Comparison of ENCODE assay signal across 19 mouse cellular contexts in the genomic region with DNA sequence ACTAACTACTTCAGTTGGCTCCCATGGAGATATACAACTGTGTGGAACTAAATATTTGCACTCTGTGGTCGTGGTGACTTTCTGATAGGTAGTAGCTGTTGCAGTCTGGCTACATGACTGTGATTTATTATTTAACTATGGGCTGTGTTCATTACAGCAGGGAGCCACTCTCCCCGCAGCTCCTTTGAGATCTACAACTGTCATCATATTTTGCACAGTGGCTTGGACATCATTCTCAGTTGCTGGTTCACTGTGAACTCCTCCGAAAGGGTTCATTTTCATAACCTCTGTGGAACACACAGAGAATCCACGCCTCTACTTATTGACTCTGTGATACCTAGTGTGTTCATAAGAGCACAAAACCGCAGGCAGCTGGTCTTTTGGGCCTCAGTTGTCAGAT.
DNase-seq lines count a peak whose midpoint lies in the region; ATAC-seq and TF ChIP-seq lines count a peak whose summit lies in the region.
"Had no signal": no experiment of that assay in that cellular context is flagged by ENCODE, and none has a peak within 500 bp of the region (broad histone marks: within the 10 kb centered on the region; RNA-seq: fewer than 3 reads in every experiment).

No protein-coding gene starts in this region.

- WGBS in forebrain, embryonic 12.5 days = 70% methylated on average over 5 of the region's 5 CpGs
- WGBS in forebrain, embryonic 16.5 days = 66% methylated on average over 5 of the region's 5 CpGs
- WGBS in hindbrain, embryonic 16.5 days = 25% methylated on average over 5 of the region's 5 CpGs
- 30% methylated on average over 5 of the region's 5 CpGs for WGBS in neural tube, embryonic 13.5 days

- no peak overlapping the region for H3K4me2 ChIP-seq in forebrain, embryonic 12.5 days
- H3K4me2 ChIP-seq in forebrain, embryonic 16.5 days (ENCODE audit: low read length) = no peak overlapping the region
- H3K4me2 ChIP-seq in hindbrain, embryonic 16.5 days (ENCODE audit: low read length) = no peak overlapping the region
- no peak overlapping the region for H3K4me2 ChIP-seq in neural tube, embryonic 13.5 days
- H3K4me2 ChIP-seq: heart, embryonic 11.5 days; lung, embryonic 14.5 days had no signal

- H3K27me3 ChIP-seq in forebrain, embryonic 12.5 days = no peaks in the 10 kb centered on the region
- H3K27me3 ChIP-seq in forebrain, embryonic 16.5 days (replicated peaks; ENCODE audit: control insufficient read depth, insufficient read depth, low read length) = no peaks in the 10 kb centered on the region
- no peaks in the 10 kb centered on the region for H3K27me3 ChIP-seq in hindbrain, embryonic 16.5 days (replicated peaks; ENCODE audit: control insufficient read depth, insufficient read depth, low read length)
- no peaks in the 10 kb centered on the region for H3K27me3 ChIP-seq in neural tube, embryonic 13.5 days

- ATAC-seq in forebrain, embryonic 12.5 days (ENCODE audit: low FRiP score) = 0 out of 2 replicates have a peak, but pooled peaks have one; percentile 39
- no peak for ATAC-seq in forebrain, embryonic 16.5 days
- peak; percentile 56; the same call in 1 of the 2 replicates for ATAC-seq in hindbrain, embryonic 16.5 days
- ATAC-seq in neural tube, embryonic 13.5 days (ENCODE audit: low read depth) = peak; percentile 76

- no peaks in the 10 kb centered on the region for H3K9me3 ChIP-seq in forebrain, embryonic 12.5 days
- no peaks in the 10 kb centered on the region for H3K9me3 ChIP-seq in forebrain, embryonic 16.5 days (ENCODE audit: control insufficient read depth, low read length)
- H3K9me3 ChIP-seq in hindbrain, embryonic 16.5 days (ENCODE audit: control insufficient read depth, low read length) = no peaks in the 10 kb centered on the region
- no peaks in the 10 kb centered on the region for H3K9me3 ChIP-seq in neural tube, embryonic 13.5 days
- H3K9me3 ChIP-seq: embryonic facial prominence, embryonic 10.5 days; G1E had no signal

- no peak overlapping the region for H3K4me3 ChIP-seq in forebrain, embryonic 12.5 days (replicated peaks)
- H3K4me3 ChIP-seq in forebrain, embryonic 16.5 days (replicated peaks; ENCODE audit: low read length) = no peak overlapping the region
- no peak overlapping the region for H3K4me3 ChIP-seq in layer of hippocampus, adult 2 months
- no peak overlapping the region for H3K4me3 ChIP-seq in hindbrain, embryonic 16.5 days (ENCODE audit: low read length)
- no peak overlapping the region for H3K4me3 ChIP-seq in neural tube, embryonic 13.5 days
- H3K4me3 ChIP-seq: embryonic facial prominence, embryonic 10.5 days; erythroblast, embryonic 14.5 days had no signal

- no peaks in the 10 kb centered on the region for H3K36me3 ChIP-seq in forebrain, embryonic 12.5 days (replicated peaks)
- no peaks in the 10 kb centered on the region for H3K36me3 ChIP-seq in forebrain, embryonic 16.5 days (ENCODE audit: control insufficient read depth, insufficient read depth)
- H3K36me3 ChIP-seq in hindbrain, embryonic 16.5 days (ENCODE audit: control insufficient read depth, insufficient read depth, low read length) = no peaks in the 10 kb centered on the region
- H3K36me3 ChIP-seq in neural tube, embryonic 13.5 days = no peaks in the 10 kb centered on the region
- H3K36me3 ChIP-seq: embryonic facial prominence, embryonic 10.5 days; G1E had no signal

- DNase-seq in layer of hippocampus, adult 2 months (ENCODE audit: low spot score in 2 of 2) = no peak
- no peak for DNase-seq in layer of hippocampus, adult 11-12 months (ENCODE audit: low spot score)
- no peak for DNase-seq in spleen, adult 18-20 months
- no peak for DNase-seq in left cerebral cortex, adult 9 months (ENCODE audit: low spot score in 2 of 2)
- DNase-seq: cerebellum, postnatal 10 days; heart, postnatal 4 days; kidney, adult 18-20 months; lung, embryonic 14.5 days; right cerebral cortex, adult 18-20 months; thymus, postnatal 14 days had no signal

- no peak overlapping the region for H3K27ac ChIP-seq in forebrain, embryonic 12.5 days
- H3K27ac ChIP-seq in forebrain, embryonic 16.5 days (ENCODE audit: low read length) = no peak overlapping the region
- H3K27ac ChIP-seq in layer of hippocampus, adult 2 months = peak overlapping the region; percentile 2; the same call in 1 of the 2 replicates
- H3K27ac ChIP-seq in hindbrain, embryonic 16.5 days (ENCODE audit: low read depth, low read length) = no peak overlapping the region
- H3K27ac ChIP-seq in neural tube, embryonic 13.5 days (replicated peaks) = peak overlapping the region; percentile 71
- H3K27ac ChIP-seq: embryonic facial prominence, embryonic 10.5 days; stomach, postnatal 0 days had no signal

- no peak overlapping the region for H3K9ac ChIP-seq in forebrain, embryonic 12.5 days
- H3K9ac ChIP-seq in forebrain, embryonic 16.5 days (replicated peaks; ENCODE audit: low read depth, low read length) = no peak overlapping the region
- H3K9ac ChIP-seq in hindbrain, embryonic 16.5 days (ENCODE audit: low read depth, low read length) = no peak overlapping the region
- H3K9ac ChIP-seq in neural tube, embryonic 13.5 days = no peak overlapping the region
- H3K9ac ChIP-seq: lung, embryonic 14.5 days had no signal

- H3K4me1 ChIP-seq in forebrain, embryonic 12.5 days = peaks cover 11% of the 10 kb centered on the region
- H3K4me1 ChIP-seq in forebrain, embryonic 16.5 days (replicated peaks; ENCODE audit: control insufficient read depth, insufficient read depth, low read length) = no peaks in the 10 kb centered on the region
- peaks cover 3% of the 10 kb centered on the region; the same call in 1 of the 2 replicates for H3K4me1 ChIP-seq in hindbrain, embryonic 16.5 days (ENCODE audit: control insufficient read depth, insufficient read depth, low read depth, low read length)
- H3K4me1 ChIP-seq in neural tube, embryonic 13.5 days (replicated peaks) = peaks cover 5% of the 10 kb centered on the region

- no peak for TF ChIP-seq CTCF in layer of hippocampus, adult 2 months (conservative IDR thresholded peaks at IDR 0.05)

Comparison
In these comparisons a context has a peak if more than half of its experiments do, and no peak if none do; other contexts are left out.
1. H3K27ac ChIP-seq: peak in layer of hippocampus, adult 2 months (single experiment) and neural tube, embryonic 13.5 days (single experiment); none in forebrain, embryonic 12.5 days (single experiment), forebrain, embryonic 16.5 days (single experiment) and hindbrain, embryonic 16.5 days (single experiment).